Mouse (Mus musculus): ENCODE measurements at regions not wholly inside any gene's neighbourhood (a gene's known extent, or its start where the extent isn't known, plus 50 kb on each side); places are given as distances from the start of the nearest gene placed in this dataset.

DNA sequence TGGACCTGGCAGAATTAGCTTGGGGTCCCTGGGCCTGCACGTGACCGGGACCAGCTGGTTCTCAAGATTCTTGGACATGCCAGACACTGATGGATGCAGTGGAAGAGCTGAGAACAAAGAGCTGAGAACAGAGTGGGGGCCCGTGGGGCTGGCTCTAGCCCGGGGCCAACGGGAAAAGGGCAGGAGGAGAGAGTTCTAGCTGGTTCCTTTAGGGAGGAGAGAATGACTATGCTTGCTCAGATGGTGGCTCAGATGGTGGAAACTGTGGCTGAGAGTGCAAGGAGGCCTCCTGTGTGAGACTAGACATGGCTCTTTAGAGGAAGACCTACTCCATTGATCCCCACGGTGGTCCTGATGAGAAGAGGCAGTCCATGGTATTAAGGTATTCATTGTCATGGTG is 240.5 kb upstream of the Plpp4 start:
- intact Hi-C loops (cut with DNase I), result no loop called here
- DNase-seq (ENCODE audit: low spot score in 2 of 2), result no peak

DNA sequence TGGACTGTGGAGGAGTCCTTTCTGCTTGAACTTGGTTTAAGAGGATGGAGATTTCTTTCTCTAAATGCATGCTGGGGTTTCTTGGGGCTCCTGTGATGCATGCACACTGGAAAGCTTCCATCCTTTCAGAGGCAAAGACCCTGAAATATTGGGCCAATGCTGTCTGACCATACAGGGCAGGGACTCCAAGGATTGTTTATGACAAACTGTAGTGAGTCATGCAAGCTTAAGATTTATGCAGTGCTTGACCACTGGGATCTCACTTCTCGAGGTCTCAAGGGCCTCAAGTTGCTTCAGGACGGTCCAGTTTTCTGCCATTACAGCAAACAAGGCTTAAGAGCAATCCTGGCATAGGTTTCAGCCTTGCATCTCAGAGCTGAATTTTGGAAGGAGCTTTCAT is 229.7 kb upstream of the Plpp4 start:
- intact Hi-C loops (cut with DNase I), result no loop called here
- DNase-seq (ENCODE audit: low spot score in 2 of 2), result no peak

DNA sequence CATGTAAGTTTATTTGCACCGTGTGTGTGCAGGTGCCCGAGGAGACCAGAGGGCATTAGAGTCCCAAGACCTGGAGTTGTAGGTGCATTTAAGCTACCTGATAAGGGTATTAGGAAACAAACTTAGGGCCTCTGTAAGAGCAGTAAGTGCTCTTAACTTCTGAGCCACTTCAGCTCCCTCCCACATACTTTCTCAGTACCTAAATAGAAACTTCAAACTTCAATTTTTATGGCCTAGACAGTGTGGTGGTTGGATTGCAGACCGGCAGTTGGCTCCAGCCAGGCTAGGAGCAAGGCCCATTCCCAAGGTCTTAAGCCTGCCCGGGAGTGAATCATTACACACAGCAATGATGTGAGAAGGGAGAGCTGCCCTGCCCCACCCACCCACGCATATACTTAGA is 208.8 kb upstream of the Plpp4 start:
- intact Hi-C loops (cut with DNase I), result no loop called here
- no peak for DNase-seq (ENCODE audit: low spot score in 2 of 2)

DNA sequence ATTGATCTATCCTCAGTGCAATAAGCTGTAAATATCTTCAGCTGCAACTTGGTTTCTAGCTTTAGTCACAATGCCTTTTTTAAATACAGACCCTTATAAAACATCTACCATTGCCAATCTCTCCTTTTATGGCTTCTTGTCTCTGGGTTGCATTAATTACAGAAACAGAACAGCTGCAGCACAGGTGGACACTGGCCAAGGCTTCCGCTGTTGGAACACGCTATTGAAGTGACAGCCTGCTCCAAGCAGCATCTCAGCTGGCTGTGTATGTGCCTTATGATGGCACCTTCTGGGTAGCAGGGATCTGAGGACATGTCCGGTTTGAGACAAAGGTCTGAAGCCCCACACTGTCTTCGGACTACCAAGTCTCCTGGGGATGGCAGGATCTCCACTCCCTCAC is 207.1 kb upstream of the Plpp4 start:
- intact Hi-C loops (cut with DNase I), result no loop called here
- DNase-seq (ENCODE audit: low spot score in 2 of 2), result peak; percentile 10 to 60

DNA sequence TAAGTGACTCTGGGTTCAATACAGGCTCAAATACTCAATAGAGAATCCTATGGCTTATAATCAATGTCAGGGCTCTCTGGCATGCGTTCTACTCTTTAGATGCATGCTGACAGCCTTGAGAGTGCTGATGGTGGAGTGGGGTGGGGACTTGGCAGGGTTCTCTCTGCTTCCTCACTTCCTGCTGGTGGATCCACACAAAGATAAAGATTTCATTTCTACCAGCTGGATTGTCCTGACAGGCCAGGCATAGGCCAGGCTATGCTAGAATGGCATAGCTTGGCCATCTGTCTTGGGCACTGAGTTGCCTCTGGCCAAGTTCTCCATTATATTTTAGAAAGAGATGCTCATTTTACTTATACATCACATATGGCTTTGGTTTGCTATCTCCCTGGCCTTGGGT is 206.2 kb upstream of the Plpp4 start:
- intact Hi-C loops (cut with DNase I), result no loop called here
- DNase-seq (ENCODE audit: low spot score in 2 of 2), result no peak

DNA sequence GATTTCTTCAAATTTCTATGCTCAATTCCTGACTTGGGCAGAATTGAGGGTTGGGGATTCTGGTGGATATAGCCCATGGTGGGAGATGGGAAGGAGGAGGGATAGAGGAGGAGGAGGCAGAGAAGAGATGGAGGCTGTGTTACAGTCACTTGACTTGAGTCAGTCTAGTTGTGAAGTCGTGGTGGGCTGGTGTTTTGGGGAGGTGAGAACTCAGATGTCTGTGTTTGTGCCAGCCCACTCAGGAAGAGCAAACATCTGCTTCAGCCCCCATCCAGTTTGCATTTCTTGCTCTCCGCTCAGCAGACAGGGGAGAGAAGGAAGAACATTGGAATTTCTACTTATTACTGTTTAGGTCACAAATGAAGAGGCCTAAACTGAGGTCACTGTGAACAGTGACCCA is 189.9 kb upstream of the Plpp4 start:
- peak; percentile 6 to 13 for DNase-seq (ENCODE audit: low spot score in 2 of 2)
- intact Hi-C loops (cut with DNase I), result no loop called here

DNA sequence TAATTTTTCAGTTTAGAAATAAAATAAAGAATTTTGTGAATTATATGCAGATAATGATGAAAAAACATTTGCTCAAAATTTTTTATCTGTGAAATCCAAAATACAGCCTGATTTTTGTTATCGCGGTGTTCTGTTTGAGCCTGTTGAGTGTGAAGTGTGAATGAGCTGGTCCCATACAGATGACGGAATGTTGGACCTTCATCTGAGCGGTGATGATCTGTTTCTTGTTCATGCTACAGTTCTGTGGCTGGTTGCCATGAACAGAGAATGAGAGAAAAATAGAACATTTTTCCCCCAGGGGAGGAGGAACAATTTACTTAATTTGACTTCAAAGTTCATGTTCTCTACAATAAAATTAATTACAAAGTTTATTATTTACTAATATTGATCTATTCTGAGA is 188.7 kb upstream of the Plpp4 start:
- intact Hi-C loops (cut with DNase I), result no loop called here

DNA sequence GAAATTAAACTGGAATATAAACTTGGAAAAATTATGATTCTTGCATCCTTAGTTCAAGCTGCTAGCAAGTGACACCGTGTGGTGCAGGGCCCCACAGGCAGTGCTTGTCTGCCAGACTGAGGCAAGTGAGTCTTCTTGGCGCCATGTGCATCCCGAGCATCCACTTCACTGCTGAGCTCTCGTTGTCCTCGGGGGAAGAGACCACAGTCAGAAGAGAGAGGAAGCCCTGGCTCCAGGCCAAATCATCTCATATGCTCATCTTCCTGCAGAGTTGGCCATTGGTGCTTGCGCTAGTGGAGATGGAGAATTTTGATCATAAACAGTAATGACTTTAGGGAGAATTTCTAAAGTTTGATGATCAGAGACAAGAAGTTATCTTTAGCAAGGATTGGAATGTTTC is 177.0 kb upstream of the Plpp4 start:
- intact Hi-C loops (cut with DNase I), result no loop called here
- no peak for DNase-seq (ENCODE audit: low spot score in 2 of 2)

More for the DNA sequence above, 188.7 kb upstream of the Plpp4 start:
- no peak for DNase-seq (ENCODE audit: low spot score in 2 of 2)

DNA sequence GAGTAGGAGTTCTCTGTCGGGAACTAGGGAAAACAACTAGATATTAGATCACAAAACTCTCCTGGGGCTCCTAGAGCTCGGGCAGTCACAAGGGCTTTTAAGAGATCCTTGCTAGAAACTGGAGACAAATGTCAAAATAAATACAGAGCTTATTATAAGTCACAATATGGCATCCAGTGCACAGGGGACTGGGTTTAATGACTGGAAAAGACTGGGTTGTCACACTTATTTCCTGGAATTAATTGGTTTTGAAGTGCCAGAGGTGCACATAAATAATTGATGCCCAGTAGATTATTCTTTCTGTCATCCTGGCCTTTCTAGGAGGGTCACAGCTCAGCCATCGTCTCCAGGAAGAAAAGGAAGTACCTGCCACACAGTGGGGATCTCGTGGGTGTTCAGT is 165.4 kb upstream of the Plpp4 start:
- intact Hi-C loops (cut with DNase I), result no loop called here

DNA sequence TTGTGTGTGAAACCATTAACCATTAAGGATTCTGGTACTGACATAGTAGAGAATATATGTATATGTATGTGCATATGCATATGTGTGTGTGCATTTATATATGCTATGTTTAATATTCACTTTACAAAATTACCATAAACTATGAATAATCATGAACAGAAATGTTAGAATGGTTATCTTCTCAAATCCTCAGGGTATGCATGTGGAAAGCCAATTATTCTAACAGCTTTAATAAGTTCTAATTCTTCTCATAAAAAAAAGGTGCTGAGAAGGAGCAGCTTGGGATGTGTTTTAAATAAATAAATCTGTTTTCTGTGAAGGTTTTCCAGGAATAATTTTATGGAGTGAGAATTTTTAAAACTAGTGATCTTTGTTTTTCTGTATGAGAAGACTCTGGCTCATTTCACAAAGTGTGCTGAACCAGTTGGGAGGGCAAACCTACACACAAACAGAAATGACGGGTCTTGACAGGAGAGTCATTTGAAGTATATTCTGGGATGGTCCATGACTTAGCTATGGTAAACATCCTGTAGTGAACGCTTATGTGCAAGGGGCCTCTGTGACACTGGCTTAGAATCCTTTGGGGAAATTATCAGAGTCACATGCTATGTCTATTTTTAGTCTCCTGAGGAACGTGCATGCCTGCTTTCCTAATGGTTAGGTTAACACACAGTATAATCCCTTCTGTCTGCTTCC is 160.3 kb upstream of the Plpp4 start:
- DNase-seq (ENCODE audit: low spot score in 2 of 2), result no peak
- intact Hi-C loops (cut with DNase I), result no loop called here

More for the DNA sequence above, 165.4 kb upstream of the Plpp4 start:
- no peak for DNase-seq (ENCODE audit: low spot score in 2 of 2)

DNA sequence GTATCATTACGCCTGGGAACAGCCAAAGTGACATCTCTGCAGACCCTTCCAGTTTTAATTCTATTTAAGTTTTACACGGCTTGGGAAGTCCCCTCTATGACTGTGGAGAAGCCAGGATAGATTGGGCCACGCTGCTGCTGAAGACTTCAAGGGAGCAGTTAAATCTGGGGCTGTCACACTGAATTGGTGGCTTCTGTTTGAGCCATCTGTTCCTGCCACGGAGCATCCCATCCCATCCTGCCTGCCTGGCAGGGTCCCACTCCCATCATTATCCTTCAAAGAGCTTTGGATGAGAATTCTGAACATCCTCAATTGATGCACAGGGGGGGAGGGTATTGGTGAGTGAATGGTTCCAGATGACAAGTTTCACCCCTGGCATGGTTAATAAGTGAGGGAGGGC is 154.4 kb upstream of the Plpp4 start:
- intact Hi-C loops (cut with DNase I), result no loop called here
- DNase-seq (ENCODE audit: low spot score in 2 of 2), result no peak

DNA sequence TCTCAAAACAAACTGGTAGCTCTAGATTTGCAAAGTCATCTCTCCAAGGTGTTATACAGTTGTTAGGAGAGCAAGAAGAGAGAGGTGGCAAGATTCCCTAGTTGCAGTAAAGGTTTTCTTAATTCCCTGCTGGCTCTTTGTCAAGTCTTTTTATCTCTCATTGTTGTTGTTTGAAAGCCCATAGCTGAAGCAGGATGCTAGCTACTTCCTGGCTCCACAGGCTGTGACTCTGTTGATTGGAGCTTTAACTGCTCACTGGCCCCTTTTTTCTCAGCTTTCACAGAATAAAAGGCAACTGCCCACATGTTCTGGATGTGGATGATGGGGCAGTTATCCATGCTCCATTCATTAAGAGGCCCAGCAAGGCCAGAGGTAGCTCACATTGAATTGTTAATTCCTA is 122.7 kb upstream of the Plpp4 start:
- no peak for DNase-seq (ENCODE audit: low spot score in 2 of 2)
- intact Hi-C loops (cut with DNase I), result no loop called here

DNA sequence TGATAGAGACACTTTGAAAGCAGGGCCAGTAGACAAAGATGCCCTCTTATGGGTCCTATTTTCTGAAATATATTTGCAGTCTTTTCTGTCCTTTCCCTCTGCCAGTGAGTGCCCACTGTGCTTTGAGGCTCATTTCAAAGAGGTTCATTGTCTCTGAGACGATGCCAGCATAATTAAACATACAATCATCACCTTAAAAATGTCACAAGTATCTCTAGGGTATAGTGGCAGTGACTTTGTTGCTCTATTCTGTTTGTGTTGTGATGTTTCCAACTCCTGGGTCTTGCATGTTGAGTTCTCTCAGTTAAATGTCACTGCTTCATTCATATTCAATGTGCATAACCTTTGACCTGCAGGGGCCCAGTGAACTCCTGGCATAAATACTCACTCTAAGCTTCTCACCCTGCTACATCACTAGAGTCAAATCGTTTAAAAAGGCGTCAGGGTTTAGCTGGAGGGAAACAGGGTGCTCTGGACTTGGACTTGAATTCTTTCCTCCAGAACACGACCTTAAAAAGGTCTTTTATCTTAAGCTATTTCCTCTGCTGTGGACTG is 122.1 kb upstream of the Plpp4 start:
- intact Hi-C loops (cut with DNase I), result no loop called here
- no peak for DNase-seq (ENCODE audit: low spot score in 2 of 2)

DNA sequence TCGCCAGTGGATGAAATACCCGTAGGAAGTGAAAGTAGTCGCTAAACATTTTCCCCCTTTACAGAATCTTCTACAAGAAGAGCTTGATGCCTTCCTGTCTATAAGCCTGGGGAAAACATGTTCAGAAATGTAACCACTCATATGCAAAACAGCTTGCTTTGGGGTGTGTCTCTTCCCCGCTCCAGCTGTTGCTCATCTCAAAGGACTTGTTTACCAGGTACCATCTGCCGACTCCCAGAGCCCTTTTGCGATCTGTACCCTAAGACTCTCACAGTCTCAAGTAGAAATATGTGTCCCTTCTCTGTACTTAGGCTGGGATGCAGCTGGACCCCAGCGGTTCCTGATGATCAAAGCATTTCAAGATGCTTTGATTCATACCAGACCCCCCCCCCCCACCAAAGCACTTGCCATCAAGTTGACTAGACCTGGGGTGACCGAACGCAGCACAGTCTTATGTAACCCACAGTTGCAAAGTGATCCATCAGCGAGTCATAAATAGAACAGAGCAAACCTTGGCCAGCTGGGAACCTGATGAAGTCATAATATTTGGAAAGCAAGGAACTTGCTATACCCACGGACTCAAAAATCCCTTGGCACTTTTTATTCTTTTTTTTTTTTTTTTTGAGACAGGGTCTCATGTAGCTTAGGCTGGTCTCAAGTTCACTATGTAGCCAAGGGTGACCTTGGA is 119.4 kb upstream of the Plpp4 start:
- DNase-seq (ENCODE audit: low spot score in 2 of 2), result peak in 1 of 2 experiments; percentile 12
- intact Hi-C loops (cut with DNase I), result no loop called here

DNA sequence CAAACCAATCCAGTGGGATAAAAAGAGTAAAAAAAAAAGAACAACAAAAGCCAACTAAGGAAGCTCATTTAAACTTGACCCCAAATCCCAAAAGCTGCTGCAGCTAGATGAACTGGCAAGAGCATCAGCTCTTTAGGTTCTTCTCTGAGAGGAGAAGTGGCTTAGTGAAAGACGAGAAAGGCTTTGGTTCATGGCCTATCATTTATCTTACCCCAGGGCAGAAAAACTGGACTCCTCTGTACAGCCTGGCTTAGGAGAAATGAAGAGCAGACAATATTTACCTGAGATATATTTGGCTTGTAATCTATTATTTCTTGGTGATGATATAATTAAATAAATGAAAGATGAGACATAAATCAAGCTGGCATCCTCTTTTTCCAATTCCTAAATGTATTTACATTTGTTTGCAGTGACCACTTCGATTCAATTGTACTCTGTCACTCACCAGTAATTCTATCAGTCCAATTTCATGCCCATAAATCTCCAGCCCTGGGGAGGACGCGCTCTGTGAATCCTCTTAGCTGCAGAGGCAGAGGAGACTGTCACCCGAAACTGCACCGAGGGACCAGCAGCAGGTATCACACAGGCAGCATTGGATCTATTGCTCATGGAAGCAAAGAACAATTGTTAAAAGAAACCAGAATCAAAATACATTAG is 114.8 kb upstream of the Plpp4 start:
- DNase-seq (ENCODE audit: low spot score in 2 of 2), result no peak
- intact Hi-C loops (cut with DNase I), result no loop called here

DNA sequence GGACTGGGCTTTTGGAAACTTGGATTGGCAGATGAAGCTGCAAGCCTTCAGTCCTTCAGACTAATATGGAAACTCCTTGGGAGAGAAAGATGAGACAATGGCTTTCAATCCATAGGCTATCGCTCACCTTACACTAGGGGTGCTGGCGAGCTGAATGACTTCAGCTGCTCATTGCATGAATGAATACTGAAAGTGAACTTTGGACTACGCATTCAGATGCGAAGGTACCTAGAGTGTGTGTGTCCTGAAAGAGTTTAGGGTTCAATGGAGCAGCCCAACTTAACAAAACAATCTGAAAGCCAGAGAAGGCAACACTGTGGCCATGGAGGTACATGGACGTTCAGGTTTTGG is 114.3 kb upstream of the Plpp4 start:
- intact Hi-C loops (cut with DNase I), result no loop called here
- DNase-seq (ENCODE audit: low spot score in 2 of 2), result no peak

DNA sequence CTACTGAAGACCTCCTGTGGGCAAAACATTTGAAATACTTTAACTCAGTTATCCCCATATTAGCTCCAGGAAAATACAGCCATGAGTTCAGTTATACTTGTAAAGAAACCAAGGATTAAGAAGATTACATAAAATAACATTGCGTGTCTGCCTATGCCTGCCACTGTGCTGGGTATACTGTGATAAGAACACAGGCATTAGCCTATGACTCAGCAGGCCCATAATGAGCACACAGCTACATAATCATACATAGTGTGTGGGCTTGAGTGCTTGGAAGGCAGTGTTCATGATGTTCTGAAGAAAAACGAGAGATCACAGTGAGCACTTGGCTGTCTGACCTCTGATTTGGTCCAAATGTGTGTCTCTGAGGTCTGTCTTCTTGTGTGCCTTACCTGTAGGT is 101.3 kb upstream of the Plpp4 start:
- DNase-seq (ENCODE audit: low spot score in 2 of 2), result no peak
- intact Hi-C loops (cut with DNase I), result no loop called here

DNA sequence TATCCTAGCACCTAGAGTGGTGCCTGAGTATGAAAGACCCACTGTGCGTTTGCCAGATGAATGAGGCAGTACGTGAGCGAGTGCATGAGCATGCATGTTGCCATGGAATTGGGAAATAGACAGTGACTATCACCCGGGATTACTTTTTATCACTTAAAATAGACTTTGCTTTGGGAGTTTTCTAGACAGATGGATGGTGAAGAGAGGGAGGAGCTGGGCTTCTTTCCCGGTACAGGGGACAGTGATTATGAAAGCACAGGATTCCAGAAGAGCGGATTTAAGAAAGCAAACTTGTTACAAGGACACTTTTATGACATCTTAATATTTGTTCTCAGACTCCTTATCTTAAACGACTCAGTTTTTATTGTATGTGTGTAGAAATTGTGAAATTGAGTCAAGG is 86.9 kb upstream of the Plpp4 start:
- intact Hi-C loops (cut with DNase I), result no loop called here
- DNase-seq (ENCODE audit: low spot score in 2 of 2), result peak; percentile 23 to 55

DNA sequence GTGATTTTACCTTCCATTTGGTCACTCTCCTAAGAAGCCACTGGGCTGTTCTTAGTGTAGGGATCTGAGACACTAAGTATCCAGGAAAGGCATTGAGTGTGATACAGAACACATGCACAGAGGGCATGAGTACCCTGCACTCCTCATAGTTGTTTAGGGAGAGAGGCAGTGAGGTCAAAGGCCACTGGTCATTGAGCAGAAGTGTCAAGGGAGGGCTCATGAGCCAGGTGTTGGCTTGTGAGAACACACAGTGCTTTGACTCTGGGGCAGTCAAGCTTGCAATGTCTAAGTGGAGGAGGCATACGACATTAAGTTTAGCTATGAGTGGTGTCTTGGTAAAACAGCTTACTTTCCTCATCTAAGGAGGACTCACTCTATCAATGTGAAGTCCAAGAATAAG is 65.9 kb upstream of the Plpp4 start:
- DNase-seq (ENCODE audit: low spot score in 2 of 2), result no peak
- intact Hi-C loops (cut with DNase I), result no loop called here

DNA sequence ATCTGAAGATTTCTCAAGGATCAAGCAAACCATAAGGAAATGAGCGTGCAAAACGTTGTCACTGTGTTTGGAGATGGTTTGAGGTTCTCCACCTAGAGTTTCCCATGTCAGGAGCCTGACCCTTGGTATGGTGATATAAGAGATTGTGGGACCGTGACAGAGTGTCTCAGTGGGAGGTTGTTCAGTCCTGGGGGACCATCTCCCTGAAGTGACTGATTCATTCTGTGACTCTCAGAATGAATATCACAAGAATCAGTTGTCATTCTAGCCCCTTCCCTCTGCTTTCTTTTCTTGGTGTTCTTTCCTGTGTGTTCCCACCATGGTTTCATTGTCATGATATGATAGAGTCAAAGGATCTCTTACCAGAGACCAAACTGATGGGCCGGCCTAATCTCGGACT is 49.8 kb upstream of the Plpp4 start:
- intact Hi-C loops (cut with DNase I), result no loop called here

More for the DNA sequence above, 49.8 kb upstream of the Plpp4 start:
- no peak for DNase-seq (ENCODE audit: low spot score in 2 of 2)
